Mouse (Mus musculus) liver, embryonic 13.5 days (tissue): ENCODE results near the gene Nceh1. TPM values are rescaled to one million over a fixed set of nuclear protein-coding genes. Genes with fewer than 3 reads are reported as not detected.

ENCODE experiments used
- ATAC-seq: fragments of 200-750 bp; cut with Nextera tagmentation; 2 replicates; pipeline ENCODE4 v1.8.0; 2017; ENCODE audit warnings: low read depth, mild to moderate bottlenecking, moderate number of reproducible peaks, moderate library complexity
- DNase-seq: peaks from one replicate; pipeline ENCODE4 v3.0.0; 2022
- H3K27ac ChIP-seq: fragments of 300-500 bp; sonication (generic); 2 replicates; pipeline ENCODE4 v1.5.1; 2015; ENCODE audit warnings: moderate library complexity, mild to moderate bottlenecking, inconsistent platforms
- H3K27me3 ChIP-seq: fragments of 300-500 bp; sonication (generic); 2 replicates; pipeline ENCODE4 v1.6.1; 2015; ENCODE audit warnings: mild to moderate bottlenecking, inconsistent platforms
- H3K36me3 ChIP-seq: fragments of 300-500 bp; sonication (generic); 2 replicates; pipeline ENCODE4 v1.6.1; 2015; ENCODE audit warnings: mild to moderate bottlenecking, inconsistent platforms
- H3K4me1 ChIP-seq: fragments of 300-500 bp; sonication (generic); replicated peaks from 2 replicates; pipeline ENCODE4 v1.6.1; 2015; ENCODE audit warnings: inconsistent platforms
- H3K4me2 ChIP-seq: fragments of 300-500 bp; sonication (generic); 2 replicates; pipeline ENCODE4 v1.6.1; 2015; ENCODE audit warnings: inconsistent platforms, mild to moderate bottlenecking, moderate library complexity
- H3K4me3 ChIP-seq: fragments of 300-500 bp; sonication (generic); replicated peaks from 2 replicates; pipeline ENCODE4 v1.5.1; 2015; ENCODE audit warnings: mild to moderate bottlenecking, inconsistent platforms
- H3K9ac ChIP-seq: fragments of 300-500 bp; sonication (generic); 2 replicates; pipeline ENCODE4 v1.6.1; 2015; ENCODE audit warnings: mild to moderate bottlenecking, inconsistent platforms
- H3K9me3 ChIP-seq: fragments of 300-500 bp; sonication (generic); replicated peaks from 2 replicates; pipeline ENCODE4 v1.6.1; 2016; ENCODE audit warnings: inconsistent platforms
- WGBS: fragments of 180-500 bp; shearing (Covaris S2); methylation state at CpG from one replicate; pipeline ENCODE4 v1.1.7; 2015; ENCODE audit not compliant: insufficient replicate concordance; 5-methylcytosine and 5-hydroxymethylcytosine counted together
- polyA plus RNA-seq: library from polyadenylated mRNA; unstranded; fragments of >200 nt; fragmentation: Nextera tagmentation; extraction: Ambion mirVana; gene quantifications from 2 replicates; pipeline ENCODE4 v1.2.1, GENCODE M21; 2015

The Nceh1 gene
- polyA plus RNA-seq, 1 experiment from 2014 or later, result 4.2 TPM

DNA sequence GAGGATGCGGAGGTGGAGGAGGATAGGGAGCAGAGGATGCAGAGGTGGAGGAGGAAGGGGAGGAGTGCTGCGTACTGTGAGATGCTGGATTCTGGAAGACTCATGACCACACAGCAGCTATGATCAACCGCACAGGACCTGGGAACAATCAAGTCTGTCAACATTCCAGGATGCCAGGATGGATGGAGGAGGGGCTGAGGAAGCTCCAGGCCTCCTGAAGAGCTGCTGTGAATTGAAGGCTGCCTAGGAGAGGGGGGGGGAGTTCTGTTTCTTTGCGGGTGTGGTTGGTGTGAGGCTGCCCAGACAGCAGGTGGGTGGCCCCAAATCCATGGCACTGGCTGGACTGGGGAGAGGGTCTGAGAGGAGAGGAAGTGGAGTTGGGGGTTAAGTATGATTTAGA is 23.9 kb upstream of the Nceh1 start:
- Histone ChIP-seq H3K4me3 (no peak overlapping the region), H3K36me3 (no peaks in the 10 kb centered on the region), H3K27ac (no peak overlapping the region), H3K9ac (no peak overlapping the region), H3K4me1 (peaks cover 17% of the 10 kb centered on the region), H3K9me3 (no peaks in the 10 kb centered on the region), H3K27me3 (no peaks in the 10 kb centered on the region), H3K4me2 (no peak overlapping the region)
- DNase-seq (no peak), ATAC-seq (no peak)
- WGBS, result 52% methylated on average over 4 of the region's 4 CpGs

DNA sequence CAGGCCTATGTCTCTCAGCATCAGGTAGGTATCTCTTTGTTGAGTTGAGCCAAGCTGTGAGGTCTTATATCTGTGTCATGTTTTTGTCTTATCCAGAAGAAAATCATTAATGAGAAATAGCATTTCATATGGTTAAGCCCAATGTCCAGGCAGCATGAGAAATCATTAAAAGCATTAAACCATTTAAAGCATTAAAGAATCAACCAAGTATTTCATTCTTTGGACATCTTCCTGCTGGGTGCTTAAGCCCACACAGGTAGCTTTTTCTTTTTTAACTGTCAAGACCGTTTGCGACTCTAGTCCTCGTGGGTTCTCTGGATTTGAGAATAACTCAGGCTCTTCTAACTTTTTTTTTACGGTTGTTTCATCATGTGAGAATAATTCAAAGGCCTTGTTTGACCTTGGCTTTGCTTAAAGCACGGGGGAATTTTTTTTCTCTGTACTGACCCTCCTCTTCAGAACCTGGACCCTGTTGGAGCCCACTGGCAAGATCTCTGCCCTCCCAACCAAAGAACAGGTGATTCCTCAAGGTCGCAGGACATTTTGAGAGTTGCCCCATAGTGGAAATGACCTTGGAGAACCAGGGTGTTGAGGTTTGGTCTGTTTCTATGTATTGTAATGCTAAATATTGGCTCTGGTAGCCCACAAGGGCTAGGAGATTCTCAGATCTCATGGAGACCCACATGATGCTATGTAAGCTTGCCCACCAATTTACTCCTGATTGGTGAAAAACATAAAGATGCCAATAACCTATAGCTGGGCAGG is 20.9 kb upstream of the Nceh1 start:
- H3K27me3 ChIP-seq, result no peaks in the 10 kb centered on the region

DNA sequence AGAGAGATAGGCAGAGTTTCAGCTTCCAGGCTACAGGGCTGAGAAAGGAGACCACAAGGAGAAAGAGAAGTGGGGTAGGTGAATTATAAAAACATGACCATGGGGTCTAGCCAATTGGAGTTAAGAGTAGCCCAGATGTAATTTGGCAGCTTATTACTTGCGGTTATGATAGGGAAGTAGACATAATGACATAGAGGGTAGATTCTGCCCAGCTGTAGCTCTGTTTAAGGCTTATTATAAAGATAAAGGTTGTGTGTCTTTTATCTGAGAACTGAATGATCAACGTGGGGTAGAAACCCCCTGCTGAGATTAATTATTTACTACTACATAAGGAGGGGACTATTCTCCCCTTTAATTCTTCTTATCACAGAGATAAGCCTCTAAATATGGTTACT is 20.4 kb upstream of the Nceh1 start:
- Histone ChIP-seq H3K4me1 (no peaks in the 10 kb centered on the region), H3K9me3 (no peaks in the 10 kb centered on the region), H3K27ac (no peak overlapping the region), H3K4me2 (no peak overlapping the region), H3K9ac (no peak overlapping the region), H3K4me3 (no peak overlapping the region), H3K27me3 (no peaks in the 10 kb centered on the region), H3K36me3 (no peaks in the 10 kb centered on the region)
- WGBS, result 51% methylated on average over 2 of the region's 2 CpGs
- DNase-seq, result no peak
- ATAC-seq, result no peak

More for the DNA sequence above, 20.9 kb upstream of the Nceh1 start:
- no peak for DNase-seq
- Histone ChIP-seq H3K4me2 (no peak overlapping the region), H3K9ac (no peak overlapping the region), H3K36me3 (no peaks in the 10 kb centered on the region), H3K9me3 (no peaks in the 10 kb centered on the region), H3K4me1 (no peaks in the 10 kb centered on the region), H3K27ac (no peak overlapping the region), H3K4me3 (no peak overlapping the region)
- WGBS, result 71% methylated on average over 6 of the region's 6 CpGs
- ATAC-seq, result no peak

GRCm38 (mm10) chr3:27165481-27166065 is 17.2 kb upstream of the Nceh1 start:
- Histone ChIP-seq H3K4me3 (no peak overlapping the region), H3K27me3 (no peaks in the 10 kb centered on the region), H3K27ac (no peak overlapping the region), H3K4me1 (no peaks in the 10 kb centered on the region), H3K9me3 (no peaks in the 10 kb centered on the region), H3K9ac (no peak overlapping the region), H3K4me2 (no peak overlapping the region), H3K36me3 (no peaks in the 10 kb centered on the region)
- ATAC-seq (no peak), DNase-seq (no peak)
- 46% methylated on average over 3 of the region's 3 CpGs for WGBS

GRCm38 (mm10) chr3:27170257-27170656 is 12.5 kb upstream of the Nceh1 start:
- no peaks in the 10 kb centered on the region for H3K9me3 ChIP-seq
- 73% methylated on average over 1 of the region's 1 CpGs for WGBS
- no peaks in the 10 kb centered on the region for H3K36me3 ChIP-seq

GRCm38 (mm10) chr3:27179711-27180110 is 3.1 kb upstream of the Nceh1 start:
- no peak overlapping the region for H3K4me3 ChIP-seq
- H3K36me3 ChIP-seq, result no peaks in the 10 kb centered on the region
- ATAC-seq (no peak), DNase-seq (no peak)
- 63% methylated on average over 8 of the region's 8 CpGs for WGBS
- H3K27me3 ChIP-seq, result no peaks in the 10 kb centered on the region
- no peak overlapping the region for H3K4me2 ChIP-seq
- no peak overlapping the region for H3K9ac ChIP-seq
- no peak overlapping the region for H3K27ac ChIP-seq
- H3K9me3 ChIP-seq, result no peaks in the 10 kb centered on the region
- peaks cover 19% of the 10 kb centered on the region for H3K4me1 ChIP-seq

More at GRCm38 (mm10) chr3:27170257-27170656, 12.5 kb upstream of the Nceh1 start:
- Histone ChIP-seq H3K4me3 (no peak overlapping the region), H3K27me3 (no peaks in the 10 kb centered on the region), H3K9ac (no peak overlapping the region), H3K4me2 (no peak overlapping the region), H3K27ac (no peak overlapping the region), H3K4me1 (no peaks in the 10 kb centered on the region)
- DNase-seq (no peak), ATAC-seq (no peak)

- 13% methylated on average over 19 of the region's 19 CpGs for WGBS
- H3K27me3 ChIP-seq, result no peaks in the 10 kb centered on the region
- ATAC-seq (0 out of 2 replicates have a peak, but pooled peaks have one; percentile 19), DNase-seq (peak; percentile 9)
- peak overlapping the region; percentile 67 for H3K9ac ChIP-seq
- H3K36me3 ChIP-seq, result no peaks in the 10 kb centered on the region
- no peaks in the 10 kb centered on the region for H3K9me3 ChIP-seq
- H3K27ac ChIP-seq, result no peak overlapping the region
- H3K4me3 ChIP-seq, result peak overlapping the region; percentile 71
- peak overlapping the region; percentile 94 for H3K4me2 ChIP-seq
- H3K4me1 ChIP-seq, result peaks cover 19% of the 10 kb centered on the region
Observed at GRCm38 (mm10) chr3:27183601-27184175, 923 bp downstream of the Nceh1 start.

- Histone ChIP-seq H3K4me3 (no peak overlapping the region), H3K27ac (no peak overlapping the region), H3K27me3 (no peaks in the 10 kb centered on the region), H3K4me1 (peaks cover 34% of the 10 kb centered on the region), H3K9ac (no peak overlapping the region), H3K9me3 (no peaks in the 10 kb centered on the region), H3K4me2 (no peak overlapping the region), H3K36me3 (no peaks in the 10 kb centered on the region)
- ATAC-seq, result no peak
- no peak for DNase-seq
- 72% methylated on average over 1 of the region's 1 CpGs for WGBS
Observed at GRCm38 (mm10) chr3:27188386-27188785, 5.6 kb downstream of the Nceh1 start.

GRCm38 (mm10) chr3:27189320-27190261 is 6.8 kb downstream of the Nceh1 start:
- Histone ChIP-seq H3K9ac (no peak overlapping the region), H3K9me3 (no peaks in the 10 kb centered on the region), H3K27me3 (no peaks in the 10 kb centered on the region), H3K4me2 (no peak overlapping the region), H3K27ac (no peak overlapping the region), H3K4me3 (no peak overlapping the region), H3K4me1 (peaks cover 36% of the 10 kb centered on the region), H3K36me3 (no peaks in the 10 kb centered on the region)
- ATAC-seq (no peak), DNase-seq (no peak)
- 63% methylated on average over 14 of the region's 14 CpGs for WGBS

DNA sequence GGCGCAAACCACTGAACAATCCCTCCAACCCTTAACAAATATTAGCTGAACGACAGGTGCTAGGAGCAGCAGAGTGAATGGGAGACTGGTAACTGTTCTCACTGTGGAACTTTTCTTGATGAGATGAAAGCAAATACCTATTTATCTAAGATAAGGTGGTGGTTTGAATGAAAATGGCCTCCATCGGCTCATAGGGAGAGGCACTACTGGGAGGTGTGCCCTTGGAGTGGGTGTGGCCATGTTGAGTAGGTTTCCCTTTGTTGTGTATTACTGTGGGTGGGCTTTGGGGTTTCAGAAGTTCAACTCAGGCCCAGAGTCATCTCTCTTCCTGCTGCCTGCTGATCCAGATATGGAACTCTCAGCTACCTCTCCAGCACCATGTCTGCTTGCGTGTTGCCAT is 8.1 kb downstream of the Nceh1 start:
- no peak overlapping the region for H3K9ac ChIP-seq
- H3K27ac ChIP-seq, result no peak overlapping the region
- no peaks in the 10 kb centered on the region for H3K36me3 ChIP-seq
- H3K9me3 ChIP-seq, result no peaks in the 10 kb centered on the region
- DNase-seq (no peak), ATAC-seq (no peak)
- peaks cover 45% of the 10 kb centered on the region for H3K4me1 ChIP-seq
- 76% methylated on average over 4 of the region's 4 CpGs for WGBS
- no peaks in the 10 kb centered on the region for H3K27me3 ChIP-seq
- no peak overlapping the region for H3K4me3 ChIP-seq
- H3K4me2 ChIP-seq, result no peak overlapping the region

- Histone ChIP-seq H3K4me1 (peaks cover 45% of the 10 kb centered on the region), H3K9me3 (no peaks in the 10 kb centered on the region), H3K27me3 (no peaks in the 10 kb centered on the region), H3K4me2 (no peak overlapping the region), H3K36me3 (no peaks in the 10 kb centered on the region), H3K27ac (no peak overlapping the region), H3K4me3 (no peak overlapping the region), H3K9ac (no peak overlapping the region)
- DNase-seq, result no peak
- no peak for ATAC-seq
- WGBS, result 62% methylated on average over 6 of the region's 6 CpGs
Observed at GRCm38 (mm10) chr3:27191856-27192255, 9.1 kb downstream of the Nceh1 start.
